Mouse (Mus musculus) c-Kit-positive CD71-negative TER-119-negative erythroid progenitor cells, embryonic 14.5 days (primary cell): ENCODE measurements around the gene Thpo.

Experiments
- DNase-seq: peaks from one replicate; pipeline ENCODE4 v3.0.0-alpha.2; 2013; ENCODE audit warnings: low read depth

Gene Thpo

GRCm38 (mm10) chr16:20703699-20704400, 30.5 kb downstream of the Thpo start:
- DNase-seq = no peak

GRCm38 (mm10) chr16:20703071-20703470, 31.2 kb downstream of the Thpo start:
- DNase-seq = no peak

- peak; percentile 73 for DNase-seq
Observed at GRCm38 (mm10) chr16:20702522-20702893, 31.8 kb downstream of the Thpo start.

DNA sequence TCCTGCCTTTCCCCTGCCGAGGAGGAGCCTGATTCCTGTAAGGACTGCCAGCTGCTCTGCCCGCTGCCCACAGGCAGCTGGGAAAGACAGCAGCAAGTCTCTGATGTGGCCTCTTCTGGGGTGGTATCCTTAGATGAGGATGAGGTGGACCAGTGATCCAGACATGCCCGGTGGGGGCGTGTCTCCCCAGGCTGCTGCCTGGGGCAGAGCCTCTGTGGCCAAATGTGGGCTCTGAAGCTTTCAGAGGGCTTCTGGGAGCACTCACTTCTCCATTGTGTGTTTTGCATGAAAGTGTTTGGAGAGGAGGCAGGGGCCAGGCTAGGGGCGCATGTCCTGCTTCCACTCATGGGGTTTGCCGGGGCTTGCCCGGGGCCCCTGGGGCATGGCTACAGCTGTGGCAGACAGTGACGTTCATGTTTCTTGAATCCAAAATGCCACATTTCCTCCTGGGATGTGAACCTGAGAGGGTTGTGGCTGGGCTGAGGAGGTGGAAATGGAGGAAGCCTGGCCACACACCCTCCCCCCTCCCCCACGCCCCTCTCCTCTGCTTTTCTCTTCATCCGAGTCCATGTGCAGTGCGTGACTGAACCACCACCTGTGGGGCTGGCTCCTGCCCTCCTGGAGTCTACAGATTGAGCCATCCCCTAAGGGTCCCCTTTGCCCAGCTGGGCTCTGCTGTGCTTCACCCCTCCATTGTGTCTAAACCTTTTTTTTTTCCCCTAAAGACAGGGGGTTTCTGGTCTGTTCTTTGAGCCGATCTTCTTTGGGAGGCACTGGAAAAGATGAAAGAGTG, 32.4 kb downstream of the Thpo start:
- no peak for DNase-seq

GRCm38 (mm10) chr16:20701316-20701715, 33.0 kb downstream of the Thpo start:
- no peak for DNase-seq

DNA sequence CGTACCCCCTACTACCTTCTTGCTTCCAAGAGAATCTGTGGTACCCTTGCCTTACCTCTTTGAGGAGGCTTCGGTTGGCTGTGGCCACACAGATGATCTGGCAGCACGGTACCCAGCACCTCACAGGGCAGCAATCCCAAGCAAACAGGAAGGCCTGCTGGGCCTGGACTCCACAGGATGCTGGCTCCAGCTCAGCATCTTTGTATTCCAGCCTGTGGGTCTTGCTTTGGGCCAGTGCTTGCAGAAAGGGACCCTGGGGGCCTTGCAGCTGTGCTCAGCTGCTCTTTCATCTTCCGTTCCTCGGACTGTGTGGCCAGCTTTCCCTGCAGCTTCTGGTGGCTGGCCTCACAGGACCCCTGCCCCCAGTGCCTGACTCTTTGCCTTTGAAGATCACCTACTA, 34.3 kb downstream of the Thpo start:
- no peak for DNase-seq

DNA sequence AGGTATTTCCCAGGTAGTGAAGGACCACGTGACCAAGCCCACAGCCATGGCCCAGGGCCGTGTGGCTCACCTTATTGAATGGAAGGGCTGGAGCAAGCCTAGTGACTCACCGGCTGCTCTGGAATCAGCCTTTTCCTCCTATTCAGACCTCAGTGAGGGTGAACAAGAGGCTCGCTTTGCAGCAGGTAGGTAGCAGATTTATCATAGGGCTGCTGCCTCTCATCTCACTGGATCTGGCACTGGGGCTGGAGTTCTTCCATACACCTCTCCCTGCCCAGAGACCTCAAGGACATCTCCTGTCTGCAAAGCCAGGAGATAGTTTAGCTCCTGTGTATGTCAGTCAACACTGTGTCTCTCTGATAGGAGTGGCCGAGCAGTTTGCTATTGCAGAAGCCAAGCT, 35.0 kb downstream of the Thpo start:
- no peak for DNase-seq

DNA sequence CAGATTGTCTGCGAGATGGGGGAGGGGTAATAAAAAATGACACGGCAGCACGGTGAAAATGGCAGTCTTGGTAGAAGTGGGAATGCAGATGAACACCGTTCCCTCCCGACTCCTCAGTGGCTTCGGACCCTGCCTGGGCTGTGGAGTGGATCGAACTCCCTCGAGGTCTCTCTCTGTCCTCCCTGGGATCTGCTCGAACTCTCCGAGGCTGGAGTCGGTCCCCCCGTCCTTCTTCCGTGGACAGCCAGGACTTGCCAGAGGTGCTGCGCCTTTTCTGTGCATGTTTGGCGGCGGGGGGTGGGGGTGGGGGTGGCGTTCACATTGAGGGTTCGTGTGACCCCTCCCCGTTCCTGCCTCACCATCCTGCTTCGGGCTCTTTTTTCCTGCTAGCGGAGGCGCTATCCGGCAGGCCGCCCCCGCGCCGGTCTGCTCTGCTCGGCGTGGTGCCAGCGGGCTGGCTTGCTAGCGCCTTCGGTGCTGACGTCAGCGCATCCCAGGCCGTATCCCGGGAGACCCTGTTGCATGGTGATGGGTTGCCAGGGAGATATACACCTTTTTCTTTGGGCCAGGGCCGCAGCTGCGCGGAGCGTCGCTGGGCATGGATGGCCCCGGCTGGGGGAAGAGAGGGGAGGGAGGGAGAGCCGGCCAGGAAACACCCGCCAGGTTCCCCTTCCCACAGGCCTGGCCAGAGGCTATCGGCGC, 38.5 kb downstream of the Thpo start:
- DNase-seq = no peak

DNA sequence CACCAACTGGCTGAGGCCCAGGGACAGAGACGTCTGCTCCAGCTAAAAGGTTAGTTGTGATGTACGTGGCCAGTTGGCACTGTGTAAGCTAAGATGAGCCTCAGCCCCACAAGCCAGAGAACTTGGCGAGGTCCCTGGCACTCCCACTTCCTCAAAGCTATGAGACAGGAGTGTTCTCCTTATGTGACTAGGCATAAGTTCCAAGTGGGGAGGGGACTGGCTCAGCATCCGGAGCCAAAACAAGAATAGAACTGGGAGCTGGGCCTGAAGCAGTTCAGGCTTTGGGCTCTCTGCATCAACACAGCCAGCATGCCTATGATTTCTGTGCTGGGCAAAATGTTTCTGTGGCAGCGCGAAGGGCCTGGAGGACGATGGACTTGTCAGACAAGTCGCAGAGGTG, 39.5 kb downstream of the Thpo start:
- no peak for DNase-seq

DNA sequence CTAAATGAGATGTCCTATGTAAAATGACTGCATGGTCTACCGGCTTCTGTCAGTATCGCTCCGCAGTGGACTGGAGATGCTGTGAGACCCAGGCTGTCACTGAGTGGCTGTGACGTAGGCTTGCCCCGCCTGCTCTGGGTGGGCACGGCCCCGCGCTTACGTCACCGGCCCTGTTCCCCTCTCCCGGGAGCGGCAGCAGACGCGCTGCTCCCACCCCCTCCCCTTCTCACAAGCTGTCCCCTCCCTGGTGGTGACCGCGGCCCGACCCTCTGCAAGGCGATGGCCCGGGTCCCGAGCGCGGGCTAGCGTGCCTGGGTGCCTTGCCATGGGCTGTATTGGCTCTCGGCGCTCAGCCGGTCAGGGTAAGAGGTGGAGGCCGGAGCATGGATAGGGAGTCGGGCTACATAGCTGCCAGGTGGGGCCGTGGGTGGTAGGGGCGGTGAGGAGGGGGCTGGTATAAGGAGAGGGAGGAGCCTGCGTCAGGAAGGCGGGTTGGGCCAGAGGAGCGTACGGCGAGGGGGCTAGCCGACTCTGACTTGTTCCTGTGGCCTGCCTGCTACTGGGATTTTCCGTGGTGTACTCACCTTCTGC, 41.1 kb downstream of the Thpo start, which contains the start of gene Fam131a:
Gene Fam131a, plus strand, starts transcription at position 131 of the 591 bp plus-strand sequence.
- peak; percentile 66 for DNase-seq

- DNase-seq = no peak
Observed at GRCm38 (mm10) chr16:20692241-20692965, 41.9 kb downstream of the Thpo start.

DNA sequence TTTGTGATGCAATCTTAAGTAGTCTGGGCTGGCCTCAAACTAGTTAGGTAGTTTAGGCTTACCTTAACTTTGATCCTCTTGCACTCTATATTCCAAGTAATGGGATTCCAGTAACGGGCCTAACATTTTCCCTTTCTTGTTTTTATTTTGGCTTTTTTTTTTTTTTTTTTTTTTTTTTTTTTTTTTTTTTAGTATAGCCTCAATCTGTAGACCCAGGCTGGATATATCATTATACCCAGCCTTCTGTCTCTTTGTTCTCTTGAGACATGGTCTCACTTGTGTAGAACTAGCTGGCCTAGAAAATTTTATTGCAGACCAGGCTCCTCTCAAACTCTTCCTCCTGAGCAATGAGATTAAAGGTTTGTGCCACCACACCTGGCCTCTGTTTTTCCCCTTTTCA, 42.7 kb downstream of the Thpo start:
- no peak for DNase-seq

DNA sequence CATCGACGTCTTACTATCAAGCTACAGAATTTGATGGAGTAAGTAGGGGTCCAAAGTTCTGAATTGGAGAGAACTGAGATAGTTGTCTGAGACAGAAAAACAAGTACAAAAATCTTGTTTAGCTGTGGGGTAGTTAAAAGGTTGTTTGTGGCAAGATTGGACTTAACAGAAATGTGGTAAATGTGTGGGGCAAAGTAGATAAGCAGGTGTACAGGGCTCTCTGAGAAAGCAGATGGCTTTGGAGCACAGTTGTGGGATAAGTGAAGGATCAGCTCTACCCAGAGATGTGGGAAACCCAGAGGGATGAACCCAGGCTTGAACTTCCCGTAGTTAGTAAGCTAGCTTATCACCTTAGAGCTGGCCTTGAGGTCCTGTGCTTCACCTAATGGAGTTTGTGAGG, 43.5 kb downstream of the Thpo start:
- DNase-seq = no peak

- no peak for DNase-seq
Observed at GRCm38 (mm10) chr16:20677974-20678675, 56.2 kb downstream of the Thpo start.

GRCm38 (mm10) chr16:20677380-20677779, 56.9 kb downstream of the Thpo start:
- DNase-seq = no peak

DNA sequence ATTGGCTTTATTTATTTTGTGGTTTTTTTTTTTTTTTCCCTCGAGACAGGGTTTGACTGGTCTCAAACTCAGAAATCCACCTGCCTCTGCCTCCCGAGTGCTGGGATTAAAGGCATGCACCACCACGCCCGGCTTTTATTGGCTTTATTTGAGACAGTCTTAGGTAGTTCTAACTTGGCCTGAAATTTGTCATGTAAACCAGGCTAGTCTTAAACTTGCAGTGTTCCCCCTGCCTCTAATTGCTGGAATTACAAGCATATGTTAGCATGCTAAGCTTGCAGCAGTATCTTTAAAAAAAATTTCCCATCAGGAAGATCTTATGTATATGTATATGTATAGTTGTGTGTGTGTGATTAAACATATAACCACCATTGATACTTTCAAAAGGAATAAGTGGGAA, 57.6 kb downstream of the Thpo start:
- DNase-seq = no peak

- no peak for DNase-seq
Observed at GRCm38 (mm10) chr16:20675213-20675612, 59.1 kb downstream of the Thpo start.
